Mouse (Mus musculus): ENCODE measurements around the gene Iqsec1.

DNA sequence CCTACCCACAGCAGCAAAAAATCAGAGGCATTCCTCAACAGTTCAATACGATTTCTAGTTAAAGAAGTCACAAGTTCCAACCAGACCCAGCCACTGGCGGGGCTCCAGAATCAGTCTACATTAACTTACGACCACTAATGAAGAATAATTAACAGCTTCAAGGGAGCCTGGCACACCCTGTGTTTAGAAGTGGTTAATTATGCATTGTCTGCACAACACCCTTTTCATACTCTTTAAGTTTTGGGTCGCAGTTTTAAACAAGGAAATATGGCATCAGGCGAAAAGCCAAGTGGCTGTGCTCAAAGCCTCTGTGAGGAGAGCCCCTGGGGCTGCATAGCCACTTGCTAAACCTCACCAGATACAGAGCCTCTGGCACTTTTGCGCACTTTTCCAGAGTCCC lies 209.6 kb downstream of the Iqsec1 start:
- TF ChIP-seq CTCF (IDR thresholded peaks at IDR 0.05; ENCODE audit: low read depth, low read length) (no peak), POLR2AphosphoS5 (IDR thresholded peaks at IDR 0.05; ENCODE audit: insufficient replicate concordance, low read depth, low read length) (no peak), GATA1 (IDR thresholded peaks at IDR 0.05; ENCODE audit: borderline replicate concordance, low read length) (no peak)
